Mouse (Mus musculus) bone marrow, adult 2 months (tissue): ENCODE measurements around the gene Slc22a3.

ENCODE experiments used
- CTCF ChIP-seq: fragments of 200-500 bp; IDR thresholded peaks from 2 replicates; pipeline ENCODE4 v1.5.1; 2011; ENCODE audit warnings: low read length, control low read depth; ENCODE audit not compliant: control insufficient read depth, insufficient read depth
- POLR2A ChIP-seq: fragments of 200-500 bp; IDR thresholded peaks from 2 replicates; pipeline ENCODE4 v1.6.1; 2011; ENCODE audit warnings: low read depth, mild to moderate bottlenecking, control low read depth, low read length, borderline replicate concordance; ENCODE audit not compliant: control insufficient read depth

GRCm38 (mm10) chr17:12416250-12416895, 91.1 kb downstream of the Slc22a3 start:
- peak; percentile 73 for TF ChIP-seq CTCF
- no peak for TF ChIP-seq POLR2A
